Mouse (Mus musculus) thymus, postnatal 0 days (tissue): ENCODE results near the gene Flrt3. TPM values are rescaled to one million over a fixed set of nuclear protein-coding genes. Genes with fewer than 3 reads are reported as not detected.

Experiments used
- DNase-seq: peaks from one replicate; pipeline ENCODE4 v3.0.0-alpha.2; 2015; ENCODE audit warnings: low spot score
- polyA plus RNA-seq: library from polyadenylated mRNA; unstranded; fragments of >200 nt; fragmentation: Nextera tagmentation; extraction: Ambion mirVana; gene quantifications from 2 replicates; pipeline ENCODE4 v1.2.1, GENCODE M21; 2015

Flrt3 gene
- polyA plus RNA-seq, 1 experiment from 2014 or later, result 2.7 TPM

DNA sequence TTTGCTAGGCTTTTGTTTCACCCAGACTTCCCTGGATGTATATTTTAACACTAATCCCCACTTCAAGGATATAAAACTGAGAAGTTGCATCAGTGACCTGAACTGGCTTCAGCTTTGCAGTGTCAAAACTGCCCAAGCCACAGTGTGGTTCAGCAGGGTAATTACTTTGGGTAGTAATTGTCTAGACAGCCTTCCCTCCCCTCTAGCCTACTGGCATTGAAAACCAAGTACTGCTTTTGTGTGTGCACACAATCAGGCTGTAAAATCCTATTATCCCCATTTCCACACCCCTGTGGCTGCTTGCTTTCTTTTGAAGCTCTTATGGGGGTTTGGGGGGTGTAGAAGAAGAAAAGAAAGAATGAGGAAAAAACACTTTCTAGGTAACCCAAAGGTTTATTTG lies 17.8 kb downstream of the Flrt3 start:
- no peak for DNase-seq

DNA sequence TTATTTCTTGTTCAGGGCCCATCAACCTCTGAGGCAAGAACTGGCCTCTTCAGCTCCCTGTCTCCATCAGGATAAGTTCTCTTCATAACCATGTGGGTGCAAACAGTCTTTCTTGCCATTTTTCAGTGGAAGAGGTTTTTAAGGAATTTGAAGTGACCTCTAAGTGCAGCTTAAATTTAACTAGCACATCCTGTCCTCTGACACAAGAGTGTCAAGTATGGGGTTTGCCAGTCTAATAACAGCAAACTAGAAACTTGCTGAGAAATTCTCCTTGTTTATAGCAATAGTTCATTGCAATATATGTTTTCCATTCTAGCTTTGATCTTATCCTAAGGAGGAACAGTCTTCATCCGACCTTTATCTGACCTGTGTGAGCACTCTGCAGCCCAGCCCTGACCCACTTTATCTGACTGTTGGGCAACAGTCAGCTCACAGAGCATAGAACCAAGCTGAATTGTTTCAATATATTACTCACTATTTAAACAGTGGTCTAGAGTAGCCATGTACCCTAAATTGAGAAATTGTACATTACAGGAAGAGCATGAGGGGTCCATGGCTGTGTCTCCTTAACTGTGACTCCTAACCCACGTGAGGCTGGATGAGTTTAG lies 49.4 kb downstream of the Flrt3 start:
- no peak for DNase-seq

DNA sequence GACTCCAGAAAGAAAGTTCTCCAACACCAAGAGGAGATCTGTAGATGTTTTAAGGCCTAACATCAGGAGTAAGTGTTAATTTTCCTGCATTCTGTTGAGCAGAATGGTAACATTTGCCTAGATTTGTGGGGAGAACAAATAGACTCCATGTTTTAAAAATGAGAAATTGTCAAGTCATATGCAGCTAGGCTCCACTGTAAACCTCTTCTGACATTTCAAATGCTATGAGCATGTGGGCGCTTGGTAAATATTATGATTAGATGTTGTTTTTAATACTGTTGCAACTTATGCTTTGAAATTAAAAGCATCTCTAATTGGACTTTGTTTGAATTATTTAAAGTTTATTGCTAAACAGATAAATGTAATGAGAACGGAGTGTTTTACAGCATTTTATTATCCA lies 55.8 kb downstream of the Flrt3 start:
- DNase-seq, result no peak
